Mouse (Mus musculus) large intestine, adult 2 months (tissue): Measurements from ENCODE around the gene Rsf1. TPM values are rescaled to one million over a fixed set of nuclear protein-coding genes. Genes with fewer than 3 reads are reported as not detected.

Experiments used
- polyA plus RNA-seq: library from polyadenylated mRNA; depleted of rRNA; stranded (reverse); fragments of >200 nt; gene quantifications from 2 replicates; pipeline ENCODE4 v1.2.3, GENCODE M21; 2012; rRNA removed

The Rsf1 gene
- polyA plus RNA-seq, 1 experiment: 1.5 TPM

Other genes with a start within 250 kb of the Rsf1 start
- 2.7 and 5.1 TPM in 2 replicates for gene Usp35, start 247.9 kb upstream of the Rsf1 start, polyA plus RNA-seq
- gene Kctd21, start 247.6 kb upstream of the Rsf1 start, polyA plus RNA-seq: 3.7 and 7.0 TPM in 2 replicates
- 20.4 and 21.6 TPM in 2 replicates for gene Alg8, start 208.3 kb upstream of the Rsf1 start, polyA plus RNA-seq
- gene Ndufc2, start 179.9 kb upstream of the Rsf1 start, polyA plus RNA-seq: 114 and 126 TPM in 2 replicates
- 18.1 and 32.2 TPM in 2 replicates for gene Thrsp, start 162.2 kb upstream of the Rsf1 start, polyA plus RNA-seq
- gene Kctd14, start 128.6 kb upstream of the Rsf1 start, polyA plus RNA-seq: 4.3 and 5.0 TPM in 2 replicates
- 66.1 and 72.6 TPM in 2 replicates for gene Ints4, start 98.9 kb upstream of the Rsf1 start, polyA plus RNA-seq
- 60.3 and 78.1 TPM in 2 replicates for gene Aamdc, start 392 bp upstream of the Rsf1 start, polyA plus RNA-seq
- 26.6 and 27.2 TPM in 2 replicates for gene Clns1a, start 116.7 kb downstream of the Rsf1 start, polyA plus RNA-seq
- gene Aqp11, start 158.4 kb downstream of the Rsf1 start, polyA plus RNA-seq: 32.6 and 75.7 TPM in 2 replicates
- gene Pak1, start 208.7 kb downstream of the Rsf1 start, polyA plus RNA-seq: 34.3 and 39.8 TPM in 2 replicates